Mouse (Mus musculus): ENCODE measurements at regions not wholly inside any gene's neighbourhood (a gene's known extent, or its start where the extent isn't known, plus 50 kb on each side); places are given as distances from the start of the nearest gene placed in this dataset.

- TF ChIP-seq CTCF (IDR thresholded peaks at IDR 0.05) (no peak), EP300 (IDR thresholded peaks at IDR 0.05) (no peak)
- no peak overlapping the region for H3K4me2 ChIP-seq (replicated peaks; ENCODE audit: low read depth, low read length)
- H3K9me3 ChIP-seq (ENCODE audit: low read length) = no peaks in the 10 kb centered on the region
- ATAC-seq (no peak), DNase-seq (ENCODE audit: low spot score) (no peak)
- H3K4me3 ChIP-seq (ENCODE audit: low read depth, low read length) = no peak overlapping the region
- H3K27ac ChIP-seq (ENCODE audit: low read length) = no peak overlapping the region
- no peak overlapping the region for H3K9ac ChIP-seq (replicated peaks; ENCODE audit: low read depth)
- no peaks in the 10 kb centered on the region for H3K4me1 ChIP-seq (ENCODE audit: insufficient read depth, low read depth, low read length)
- no peaks in the 10 kb centered on the region for H3K27me3 ChIP-seq (replicated peaks; ENCODE audit: insufficient read depth, low read length)
- H3K36me3 ChIP-seq (ENCODE audit: insufficient read depth, low read length) = no peaks in the 10 kb centered on the region
- WGBS = 64% methylated on average over 1 of the region's 1 CpGs
Observed at GRCm38 (mm10) chr15:67303804-67304203, 803.1 kb upstream of the Lrrc6 start.

- Histone ChIP-seq H3K36me3 (ENCODE audit: insufficient read depth, low read length) (no peaks in the 10 kb centered on the region), H3K27ac (ENCODE audit: low read length) (no peak overlapping the region), H3K27me3 (replicated peaks; ENCODE audit: insufficient read depth, low read length) (no peaks in the 10 kb centered on the region), H3K9ac (replicated peaks; ENCODE audit: low read depth) (no peak overlapping the region), H3K4me2 (replicated peaks; ENCODE audit: low read depth, low read length) (no peak overlapping the region), H3K4me1 (ENCODE audit: insufficient read depth, low read depth, low read length) (no peaks in the 10 kb centered on the region), H3K4me3 (ENCODE audit: low read depth, low read length) (no peak overlapping the region), H3K9me3 (ENCODE audit: low read length) (no peaks in the 10 kb centered on the region)
- DNase-seq (ENCODE audit: low spot score) = peak; percentile 73
- TF ChIP-seq CTCF (IDR thresholded peaks at IDR 0.05) = no peak
- TF ChIP-seq EP300 (IDR thresholded peaks at IDR 0.05) = peak; percentile 51
- peak; percentile 90 for ATAC-seq
- 56% methylated on average over 6 of the region's 6 CpGs for WGBS
Observed at GRCm38 (mm10) chr15:67301871-67302363, 801.2 kb upstream of the Lrrc6 start.

DNA sequence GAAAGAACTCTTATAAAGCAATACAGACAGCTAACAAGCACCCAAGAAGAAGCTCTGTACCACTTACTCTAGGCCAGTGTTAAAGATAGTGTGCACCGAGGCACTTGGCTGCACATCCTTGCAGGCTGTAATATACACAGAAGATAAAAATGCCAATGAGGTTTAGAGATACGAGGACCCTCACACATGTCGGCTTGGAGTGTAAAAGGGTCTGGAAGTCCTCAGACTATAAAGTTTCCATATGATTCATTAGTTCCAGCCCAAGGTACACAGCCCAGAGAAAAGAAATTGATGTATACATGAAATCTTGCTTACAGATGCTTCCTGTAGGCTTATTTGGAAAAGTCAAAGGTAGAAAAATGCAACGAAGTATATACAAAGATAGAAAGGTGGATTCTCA, 800.3 kb upstream of the Lrrc6 start:
- TF ChIP-seq EP300 (IDR thresholded peaks at IDR 0.05) (no peak), CTCF (IDR thresholded peaks at IDR 0.05) (no peak)
- Histone ChIP-seq H3K4me2 (replicated peaks; ENCODE audit: low read depth, low read length) (no peak overlapping the region), H3K4me1 (ENCODE audit: insufficient read depth, low read depth, low read length) (no peaks in the 10 kb centered on the region), H3K36me3 (ENCODE audit: insufficient read depth, low read length) (no peaks in the 10 kb centered on the region), H3K27ac (ENCODE audit: low read length) (no peak overlapping the region), H3K4me3 (ENCODE audit: low read depth, low read length) (no peak overlapping the region), H3K27me3 (replicated peaks; ENCODE audit: insufficient read depth, low read length) (no peaks in the 10 kb centered on the region), H3K9ac (replicated peaks; ENCODE audit: low read depth) (no peak overlapping the region), H3K9me3 (ENCODE audit: low read length) (no peaks in the 10 kb centered on the region)
- ATAC-seq = no peak
- WGBS = 43% methylated on average over 4 of the region's 4 CpGs
- no peak for DNase-seq (ENCODE audit: low spot score)

DNA sequence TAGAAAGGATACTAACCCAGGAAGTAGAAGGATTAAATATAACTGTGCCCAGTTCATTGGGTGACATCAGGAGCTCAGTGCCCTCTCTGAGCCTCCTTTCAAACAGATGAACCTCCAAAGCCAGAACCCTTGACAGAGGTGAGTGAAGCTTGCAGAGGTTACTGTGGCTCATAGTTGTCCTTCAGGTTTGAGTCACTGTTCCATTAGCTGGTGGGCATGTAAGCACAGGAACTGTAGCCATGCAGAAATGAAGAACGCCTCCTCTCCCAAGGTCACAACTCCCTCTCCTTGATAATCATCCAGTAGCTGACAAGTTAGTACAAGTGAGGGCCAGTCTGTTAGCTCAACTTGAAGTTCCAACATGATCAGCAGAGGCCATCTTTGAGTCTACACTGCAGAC, 794.1 kb upstream of the Lrrc6 start:
- Histone ChIP-seq H3K9me3 (ENCODE audit: low read length) (no peaks in the 10 kb centered on the region), H3K4me2 (replicated peaks; ENCODE audit: low read depth, low read length) (no peak overlapping the region), H3K9ac (replicated peaks; ENCODE audit: low read depth) (no peak overlapping the region), H3K4me1 (ENCODE audit: insufficient read depth, low read depth, low read length) (no peaks in the 10 kb centered on the region), H3K4me3 (ENCODE audit: low read depth, low read length) (no peak overlapping the region), H3K27ac (ENCODE audit: low read length) (no peak overlapping the region), H3K36me3 (ENCODE audit: insufficient read depth, low read length) (no peaks in the 10 kb centered on the region), H3K27me3 (replicated peaks; ENCODE audit: insufficient read depth, low read length) (no peaks in the 10 kb centered on the region)
- DNase-seq (ENCODE audit: low spot score) (no peak), ATAC-seq (no peak)
- WGBS = 85% methylated on average over 1 of the region's 1 CpGs
- TF ChIP-seq EP300 (IDR thresholded peaks at IDR 0.05) (no peak), CTCF (IDR thresholded peaks at IDR 0.05) (no peak)

DNA sequence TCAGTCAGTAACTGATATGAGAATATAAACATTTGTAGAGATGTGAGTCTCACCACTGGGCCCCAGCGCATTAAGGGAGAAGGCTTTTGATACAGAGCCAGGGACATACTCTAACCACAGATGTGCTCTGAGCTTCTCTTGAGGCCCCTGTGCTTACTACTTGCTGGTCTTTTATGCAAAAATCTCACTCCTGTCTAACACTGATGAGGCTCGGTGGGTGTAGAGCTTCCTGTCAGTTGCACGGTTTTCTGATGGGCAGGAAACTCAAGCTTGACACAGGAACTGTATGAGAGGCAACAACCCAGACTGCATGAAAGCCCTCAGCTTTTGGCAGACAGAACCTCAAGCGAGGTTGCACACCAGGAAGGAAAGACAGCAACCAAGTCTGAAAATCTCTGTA, 789.0 kb upstream of the Lrrc6 start:
- no peaks in the 10 kb centered on the region for H3K27me3 ChIP-seq (replicated peaks; ENCODE audit: insufficient read depth, low read length)
- H3K9me3 ChIP-seq (ENCODE audit: low read length) = no peaks in the 10 kb centered on the region
- no peaks in the 10 kb centered on the region for H3K4me1 ChIP-seq (ENCODE audit: insufficient read depth, low read depth, low read length)
- 35% methylated on average over 4 of the region's 4 CpGs for WGBS
- ATAC-seq (no peak), DNase-seq (ENCODE audit: low spot score) (no peak)
- no peaks in the 10 kb centered on the region for H3K36me3 ChIP-seq (ENCODE audit: insufficient read depth, low read length)
- H3K27ac ChIP-seq (ENCODE audit: low read length) = no peak overlapping the region
- H3K9ac ChIP-seq (replicated peaks; ENCODE audit: low read depth) = no peak overlapping the region
- H3K4me2 ChIP-seq (replicated peaks; ENCODE audit: low read depth, low read length) = no peak overlapping the region
- TF ChIP-seq EP300 (IDR thresholded peaks at IDR 0.05) (no peak), CTCF (IDR thresholded peaks at IDR 0.05) (no peak)
- no peak overlapping the region for H3K4me3 ChIP-seq (ENCODE audit: low read depth, low read length)

GRCm38 (mm10) chr15:67284941-67285340, 784.2 kb upstream of the Lrrc6 start:
- no peaks in the 10 kb centered on the region for H3K36me3 ChIP-seq (ENCODE audit: insufficient read depth, low read length)
- H3K9me3 ChIP-seq (ENCODE audit: low read length) = no peaks in the 10 kb centered on the region
- H3K27me3 ChIP-seq (replicated peaks; ENCODE audit: insufficient read depth, low read length) = no peaks in the 10 kb centered on the region
- DNase-seq (ENCODE audit: low spot score) = no peak
- ATAC-seq = no peak
- no peak overlapping the region for H3K27ac ChIP-seq (ENCODE audit: low read length)
- H3K9ac ChIP-seq (replicated peaks; ENCODE audit: low read depth) = no peak overlapping the region
- H3K4me1 ChIP-seq (ENCODE audit: insufficient read depth, low read depth, low read length) = no peaks in the 10 kb centered on the region
- WGBS = 71% methylated on average over 4 of the region's 4 CpGs
- H3K4me3 ChIP-seq (ENCODE audit: low read depth, low read length) = no peak overlapping the region
- H3K4me2 ChIP-seq (replicated peaks; ENCODE audit: low read depth, low read length) = no peak overlapping the region
- no peak for TF ChIP-seq EP300 (IDR thresholded peaks at IDR 0.05)
- no peak for TF ChIP-seq CTCF (IDR thresholded peaks at IDR 0.05)

All from lung, postnatal 0 days (tissue).